Mouse (Mus musculus) liver, adult (tissue): ENCODE data around the gene D6Ertd527e.

Source experiments
- GATA4 ChIP-seq: IDR thresholded peaks from 2 replicates; pipeline ENCODE4 v1.6.1; 2014; ENCODE audit warnings: mild to moderate bottlenecking, low read length; ENCODE audit not compliant: insufficient replicate concordance

The D6Ertd527e gene

DNA sequence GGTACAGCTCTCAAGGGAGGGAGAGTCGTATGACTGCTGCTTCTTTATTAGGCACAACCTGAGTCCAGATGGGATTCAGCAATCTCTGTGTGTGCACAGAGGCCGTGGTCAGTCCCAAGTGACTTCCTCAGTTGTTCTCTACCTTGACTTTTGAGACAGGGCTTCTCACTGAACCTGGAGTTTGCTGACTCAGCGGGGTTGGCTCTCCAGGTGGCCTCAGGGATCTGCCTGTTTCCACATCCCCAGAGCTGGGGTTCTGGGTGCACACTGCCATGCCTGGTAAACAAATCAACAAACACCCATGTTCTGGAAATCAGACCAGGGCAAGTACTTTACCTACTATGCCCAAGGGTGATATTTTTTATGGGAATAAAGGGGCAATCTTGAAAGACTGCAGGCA, 49.3 kb downstream of the D6Ertd527e start:
- no peak for TF ChIP-seq GATA4

DNA sequence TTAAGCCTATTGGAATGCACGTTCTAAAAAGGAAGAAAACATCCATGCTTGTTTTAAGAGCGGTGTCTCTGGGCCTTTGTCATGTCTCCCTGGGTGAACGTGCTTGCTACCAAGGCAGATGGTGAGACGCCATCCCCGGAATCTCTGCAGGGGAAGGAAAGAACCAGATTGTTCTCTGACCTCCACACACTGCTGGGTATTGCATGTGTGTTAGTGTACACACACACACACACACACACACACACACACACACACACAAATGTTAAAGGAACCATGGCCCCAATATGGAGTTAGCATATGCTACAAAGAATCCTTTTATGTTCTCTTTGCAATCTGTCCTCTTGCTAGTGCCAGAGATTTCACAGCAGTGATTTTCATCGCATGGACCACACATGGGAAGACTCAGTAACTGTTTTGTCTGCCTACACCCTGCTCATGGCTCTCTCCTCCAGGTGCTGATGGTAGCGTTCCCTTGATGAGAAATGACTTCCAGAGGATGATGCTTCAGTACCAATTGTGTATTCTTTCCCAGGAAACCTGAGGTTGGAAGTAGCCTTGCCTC, 53.6 kb downstream of the D6Ertd527e start:
- TF ChIP-seq GATA4: no peak

DNA sequence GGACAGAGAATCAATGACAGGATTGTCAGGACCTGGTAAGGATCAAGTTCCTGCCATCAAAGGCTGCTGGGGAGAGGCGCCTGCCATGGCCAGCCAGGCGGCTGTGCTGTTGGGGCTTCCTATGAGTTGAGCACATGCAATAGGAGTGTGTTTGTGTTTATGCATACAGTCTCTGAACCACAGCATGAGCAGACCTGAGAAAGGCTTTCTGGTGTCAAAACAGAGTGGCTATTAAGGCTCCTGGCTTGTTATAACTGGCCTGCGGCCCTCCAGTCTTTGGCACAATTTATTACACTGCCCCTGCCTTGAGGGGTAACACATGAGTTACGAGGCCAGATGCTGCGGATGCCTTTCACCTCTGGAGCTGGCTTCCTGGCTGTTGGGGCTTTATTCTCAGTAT, 55.6 kb downstream of the D6Ertd527e start:
- TF ChIP-seq GATA4: no peak

DNA sequence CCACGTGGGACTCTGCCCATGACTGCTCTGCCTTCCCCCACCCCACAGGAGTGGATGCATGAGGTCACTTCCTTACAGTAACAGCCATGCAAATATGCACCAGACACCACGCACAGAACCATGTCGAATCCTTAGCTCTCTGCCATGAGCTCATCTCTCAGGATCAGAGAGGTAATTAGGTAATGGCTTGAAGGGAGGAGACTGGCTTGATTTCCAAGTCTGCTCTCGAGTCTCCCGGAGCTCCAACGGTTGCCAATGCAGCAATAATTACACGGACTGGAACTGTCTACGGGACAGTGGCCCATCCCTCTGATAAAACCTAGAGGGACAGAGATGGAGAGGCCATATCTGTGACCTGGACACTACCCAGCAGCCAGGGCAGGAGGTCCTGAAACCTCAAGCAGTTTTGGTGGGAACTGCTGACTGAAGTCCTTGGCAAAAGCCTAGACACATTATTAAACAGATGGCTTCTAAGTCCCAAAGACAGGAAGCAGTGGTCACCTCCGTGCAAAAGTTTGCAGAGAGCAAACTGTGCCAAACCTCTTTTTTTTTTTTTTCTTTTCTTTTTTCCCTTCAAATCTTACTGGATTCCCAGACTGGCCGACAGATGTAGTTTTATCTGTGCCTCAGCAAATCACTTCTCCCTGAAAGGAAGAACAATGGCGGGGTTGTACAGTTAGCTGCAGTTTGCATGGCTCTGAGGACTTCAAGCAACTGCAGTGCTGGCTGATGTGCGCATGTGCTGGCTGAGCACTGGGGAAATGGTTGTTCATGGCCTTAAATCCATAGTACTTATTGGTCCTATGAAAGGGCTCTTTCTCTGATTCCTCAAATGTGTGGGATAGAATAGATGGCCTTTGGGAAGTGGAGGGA, 57.1 kb downstream of the D6Ertd527e start:
- no peak for TF ChIP-seq GATA4
